Mouse (Mus musculus): ENCODE measurements around the gene Acot13. TPM values are rescaled to one million over a fixed set of nuclear protein-coding genes. Genes with fewer than 3 reads are reported as not detected.

Acot13 gene
- polyA plus RNA-seq, 1 experiment from 2014 or later = 95.1 TPM

GRCm38 (mm10) chr13:24822663-24823343, 8.5 kb downstream of the Acot13 start:
- ATAC-seq (replicated peaks; ENCODE audit: low FRiP score) (no peak), DNase-seq (ENCODE audit: low spot score) (no peak)
- no peaks in the 10 kb centered on the region for H3K27me3 ChIP-seq (replicated peaks; ENCODE audit: control insufficient read depth, insufficient read depth, low read length)
- no peaks in the 10 kb centered on the region for H3K4me1 ChIP-seq (replicated peaks; ENCODE audit: control insufficient read depth, insufficient read depth, low read length)
- no peaks in the 10 kb centered on the region for H3K9me3 ChIP-seq (ENCODE audit: control insufficient read depth, low read length)
- WGBS = 86% methylated on average over 16 of the region's 16 CpGs
- H3K27ac ChIP-seq (ENCODE audit: low read depth, low read length) = no peak overlapping the region
- no peak overlapping the region for H3K9ac ChIP-seq (ENCODE audit: low read depth, low read length)
- H3K4me2 ChIP-seq = no peak overlapping the region
- no peak overlapping the region for H3K4me3 ChIP-seq (ENCODE audit: low read depth, low read length)
- no peaks in the 10 kb centered on the region for H3K36me3 ChIP-seq (ENCODE audit: control insufficient read depth, insufficient read depth, low read length)

- H3K27ac ChIP-seq (ENCODE audit: low read depth, low read length) = no peak overlapping the region
- H3K36me3 ChIP-seq (ENCODE audit: control insufficient read depth, insufficient read depth, low read length) = no peaks in the 10 kb centered on the region
- 83% methylated on average over 1 of the region's 1 CpGs for WGBS
These were observed 11.4 kb downstream of the Acot13 start for GRCm38 (mm10) chr13:24819931-24820330.

GRCm38 (mm10) chr13:24816125-24817092, 14.9 kb downstream of the Acot13 start:
- Histone ChIP-seq H3K4me1 (replicated peaks; ENCODE audit: control insufficient read depth, insufficient read depth, low read length) (no peaks in the 10 kb centered on the region), H3K9me3 (ENCODE audit: control insufficient read depth, low read length) (no peaks in the 10 kb centered on the region), H3K27ac (ENCODE audit: low read depth, low read length) (no peak overlapping the region), H3K27me3 (replicated peaks; ENCODE audit: control insufficient read depth, insufficient read depth, low read length) (no peaks in the 10 kb centered on the region), H3K4me3 (ENCODE audit: low read depth, low read length) (no peak overlapping the region), H3K4me2 (no peak overlapping the region), H3K9ac (ENCODE audit: low read depth, low read length) (no peak overlapping the region), H3K36me3 (ENCODE audit: control insufficient read depth, insufficient read depth, low read length) (peaks cover 18% of the 10 kb centered on the region)
- WGBS = 63% methylated on average over 4 of the region's 4 CpGs
- peak; percentile 69 for ATAC-seq (replicated peaks; ENCODE audit: low FRiP score)
- no peak for DNase-seq (ENCODE audit: low spot score)

More at GRCm38 (mm10) chr13:24819931-24820330, 11.4 kb downstream of the Acot13 start:
- Histone ChIP-seq H3K9me3 (ENCODE audit: control insufficient read depth, low read length) (no peaks in the 10 kb centered on the region), H3K27me3 (replicated peaks; ENCODE audit: control insufficient read depth, insufficient read depth, low read length) (no peaks in the 10 kb centered on the region), H3K4me3 (ENCODE audit: low read depth, low read length) (no peak overlapping the region), H3K4me1 (replicated peaks; ENCODE audit: control insufficient read depth, insufficient read depth, low read length) (no peaks in the 10 kb centered on the region), H3K4me2 (no peak overlapping the region), H3K9ac (ENCODE audit: low read depth, low read length) (no peak overlapping the region)
- DNase-seq (ENCODE audit: low spot score) = no peak
- no peak for ATAC-seq (replicated peaks; ENCODE audit: low FRiP score)

- peaks cover 30% of the 10 kb centered on the region for H3K36me3 ChIP-seq (ENCODE audit: control insufficient read depth, insufficient read depth, low read length)
- H3K4me1 ChIP-seq (replicated peaks; ENCODE audit: control insufficient read depth, insufficient read depth, low read length) = no peaks in the 10 kb centered on the region
- no peak overlapping the region for H3K4me3 ChIP-seq (ENCODE audit: low read depth, low read length)
- H3K9ac ChIP-seq (ENCODE audit: low read depth, low read length) = no peak overlapping the region
- no peak for ATAC-seq (replicated peaks; ENCODE audit: low FRiP score)
- no peaks in the 10 kb centered on the region for H3K9me3 ChIP-seq (ENCODE audit: control insufficient read depth, low read length)
- no peak for DNase-seq (ENCODE audit: low spot score)
- H3K4me2 ChIP-seq = no peak overlapping the region
- H3K27ac ChIP-seq (ENCODE audit: low read depth, low read length) = no peak overlapping the region
- H3K27me3 ChIP-seq (replicated peaks; ENCODE audit: control insufficient read depth, insufficient read depth, low read length) = no peaks in the 10 kb centered on the region
- WGBS = 88% methylated on average over 1 of the region's 1 CpGs
These were observed 16.7 kb downstream of the Acot13 start for GRCm38 (mm10) chr13:24814616-24815015.

- ATAC-seq (replicated peaks; ENCODE audit: low FRiP score) (no peak), DNase-seq (ENCODE audit: low spot score) (no peak)
- no peaks in the 10 kb centered on the region for H3K9me3 ChIP-seq (ENCODE audit: control insufficient read depth, low read length)
- peaks cover 38% of the 10 kb centered on the region for H3K36me3 ChIP-seq (ENCODE audit: control insufficient read depth, insufficient read depth, low read length)
- no peak overlapping the region for H3K4me3 ChIP-seq (ENCODE audit: low read depth, low read length)
- no peak overlapping the region for H3K4me2 ChIP-seq
- no peaks in the 10 kb centered on the region for H3K4me1 ChIP-seq (replicated peaks; ENCODE audit: control insufficient read depth, insufficient read depth, low read length)
- no peak overlapping the region for H3K27ac ChIP-seq (ENCODE audit: low read depth, low read length)
- no peak overlapping the region for H3K9ac ChIP-seq (ENCODE audit: low read depth, low read length)
- no peaks in the 10 kb centered on the region for H3K27me3 ChIP-seq (replicated peaks; ENCODE audit: control insufficient read depth, insufficient read depth, low read length)
- 94% methylated on average over 2 of the region's 2 CpGs for WGBS
These were observed 18.8 kb downstream of the Acot13 start for GRCm38 (mm10) chr13:24812521-24812920.

GRCm38 (mm10) chr13:24806079-24806478, 25.3 kb downstream of the Acot13 start:
- ATAC-seq (replicated peaks; ENCODE audit: low FRiP score) (no peak), DNase-seq (ENCODE audit: low spot score) (no peak)
- Histone ChIP-seq H3K9ac (ENCODE audit: low read depth, low read length) (no peak overlapping the region), H3K4me3 (ENCODE audit: low read depth, low read length) (no peak overlapping the region), H3K27ac (ENCODE audit: low read depth, low read length) (no peak overlapping the region), H3K36me3 (ENCODE audit: control insufficient read depth, insufficient read depth, low read length) (peaks cover 33% of the 10 kb centered on the region), H3K9me3 (ENCODE audit: control insufficient read depth, low read length) (no peaks in the 10 kb centered on the region), H3K4me2 (no peak overlapping the region), H3K4me1 (replicated peaks; ENCODE audit: control insufficient read depth, insufficient read depth, low read length) (peaks cover 11% of the 10 kb centered on the region), H3K27me3 (replicated peaks; ENCODE audit: control insufficient read depth, insufficient read depth, low read length) (no peaks in the 10 kb centered on the region)

GRCm38 (mm10) chr13:24803196-24803595, 28.1 kb downstream of the Acot13 start:
- no peak for ATAC-seq (replicated peaks; ENCODE audit: low FRiP score)
- no peaks in the 10 kb centered on the region for H3K9me3 ChIP-seq (ENCODE audit: control insufficient read depth, low read length)
- DNase-seq (ENCODE audit: low spot score) = no peak
- H3K9ac ChIP-seq (ENCODE audit: low read depth, low read length) = peak overlapping the region; percentile 99
- peak overlapping the region; percentile 95 for H3K4me3 ChIP-seq (ENCODE audit: low read depth, low read length)
- no peaks in the 10 kb centered on the region for H3K27me3 ChIP-seq (replicated peaks; ENCODE audit: control insufficient read depth, insufficient read depth, low read length)
- H3K27ac ChIP-seq (ENCODE audit: low read depth, low read length) = no peak overlapping the region
- H3K4me1 ChIP-seq (replicated peaks; ENCODE audit: control insufficient read depth, insufficient read depth, low read length) = peaks cover 15% of the 10 kb centered on the region
- peaks cover 15% of the 10 kb centered on the region for H3K36me3 ChIP-seq (ENCODE audit: control insufficient read depth, insufficient read depth, low read length)
- WGBS = 33% methylated on average over 2 of the region's 2 CpGs
- peak overlapping the region; percentile 96 for H3K4me2 ChIP-seq

GRCm38 (mm10) chr13:24802131-24802691, 29.1 kb downstream of the Acot13 start:
- peak; percentile 54 for DNase-seq (ENCODE audit: low spot score)
- H3K9ac ChIP-seq (ENCODE audit: low read depth, low read length) = peak overlapping the region; percentile 99
- H3K27ac ChIP-seq (ENCODE audit: low read depth, low read length) = peak overlapping the region; percentile 97
- peak overlapping the region; percentile 96 for H3K4me2 ChIP-seq
- H3K36me3 ChIP-seq (ENCODE audit: control insufficient read depth, insufficient read depth, low read length) = peaks cover 13% of the 10 kb centered on the region
- no peaks in the 10 kb centered on the region for H3K27me3 ChIP-seq (replicated peaks; ENCODE audit: control insufficient read depth, insufficient read depth, low read length)
- H3K9me3 ChIP-seq (ENCODE audit: control insufficient read depth, low read length) = no peaks in the 10 kb centered on the region
- ATAC-seq (replicated peaks; ENCODE audit: low FRiP score) = no peak
- WGBS = under 1% methylated on average over 26 of the region's 26 CpGs
- H3K4me3 ChIP-seq (ENCODE audit: low read depth, low read length) = peak overlapping the region; percentile 95
- H3K4me1 ChIP-seq (replicated peaks; ENCODE audit: control insufficient read depth, insufficient read depth, low read length) = peaks cover 15% of the 10 kb centered on the region

All from liver, embryonic 11.5 days (tissue).